Mouse (Mus musculus): ENCODE results near the gene Tln1. TPM values are rescaled to one million over a fixed set of nuclear protein-coding genes. Genes with fewer than 3 reads are reported as not detected.

The Tln1 gene
- polyA plus RNA-seq, 1 experiment, result 225 TPM

DNA sequence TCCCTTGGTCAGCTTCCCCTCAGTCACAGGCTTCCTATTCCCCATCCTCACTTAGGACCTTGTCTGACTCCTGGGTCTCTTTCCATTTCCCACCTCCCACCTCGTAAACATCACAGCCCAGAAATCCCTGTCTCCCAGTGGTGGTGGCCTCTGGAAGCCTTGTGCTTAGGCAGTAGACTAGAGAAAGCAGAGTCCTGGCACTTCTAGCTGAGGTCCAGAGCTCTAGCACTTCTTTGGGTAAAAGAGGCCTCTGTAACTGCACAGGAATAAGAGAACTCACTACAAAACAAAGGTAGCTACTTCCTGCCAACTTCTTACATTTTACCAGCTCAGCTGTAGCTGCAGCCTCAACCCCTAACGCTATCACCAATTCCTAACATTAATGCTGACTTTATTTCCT is 1.5 kb downstream of the Tln1 start:
- Histone ChIP-seq H3K4me3 (ENCODE audit: control insufficient read depth, insufficient read depth, low read length) (peak overlapping the region; percentile 56), H3K36me3 (ENCODE audit: control insufficient read depth, insufficient read depth, low read length) (peaks cover 13% of the 10 kb centered on the region), H3K27me3 (ENCODE audit: control insufficient read depth, insufficient read depth, low read length) (no peaks in the 10 kb centered on the region), H3K27ac (ENCODE audit: control insufficient read depth, insufficient read depth, low read length) (peak overlapping the region; percentile 93), H3K4me1 (replicated peaks; ENCODE audit: control insufficient read depth, insufficient read depth, low read length) (peaks cover 38% of the 10 kb centered on the region)
- peak; percentile 18 for DNase-seq
- TF ChIP-seq CTCF (IDR thresholded peaks at IDR 0.05; ENCODE audit: borderline replicate concordance, control insufficient read depth, extremely low read depth, insufficient read depth, low read length, poor library complexity) (no peak), POLR2A (IDR thresholded peaks at IDR 0.05; ENCODE audit: control insufficient read depth, extremely low read depth, insufficient read depth, low read length, poor library complexity) (no peak)
- WGBS, result 2% methylated on average over 2 of the region's 2 CpGs

DNA sequence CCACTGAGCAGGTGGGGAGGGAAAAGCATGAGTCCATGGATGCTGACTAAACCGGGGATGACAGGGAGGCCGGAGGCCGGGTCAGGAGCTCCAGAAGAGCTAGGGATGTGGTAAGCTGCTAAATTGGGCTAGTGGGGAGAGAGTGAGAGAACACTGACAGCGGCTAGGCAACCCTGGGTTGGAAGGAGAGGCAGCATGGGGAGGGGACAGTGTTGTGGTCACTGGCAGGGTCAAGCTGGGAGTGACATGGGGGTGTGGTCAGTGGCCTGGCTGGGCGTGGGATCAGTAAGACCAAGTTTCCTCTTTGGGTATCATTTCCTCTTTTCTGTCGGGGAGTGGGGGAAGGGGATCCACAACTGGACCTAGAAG is 2.3 kb downstream of the Tln1 start:
- no peaks in the 10 kb centered on the region for H3K27me3 ChIP-seq (ENCODE audit: control insufficient read depth, insufficient read depth, low read length)
- H3K27ac ChIP-seq (ENCODE audit: control insufficient read depth, insufficient read depth, low read length), result no peak overlapping the region
- H3K36me3 ChIP-seq (ENCODE audit: control insufficient read depth, insufficient read depth, low read length), result peaks cover 14% of the 10 kb centered on the region
- H3K4me1 ChIP-seq (replicated peaks; ENCODE audit: control insufficient read depth, insufficient read depth, low read length), result peaks cover 38% of the 10 kb centered on the region
- H3K4me3 ChIP-seq (ENCODE audit: control insufficient read depth, insufficient read depth, low read length), result peak overlapping the region; percentile 33
- DNase-seq, result peak; percentile 22
- WGBS, result 8% methylated on average over 6 of the region's 6 CpGs
- TF ChIP-seq POLR2A (IDR thresholded peaks at IDR 0.05; ENCODE audit: control insufficient read depth, extremely low read depth, insufficient read depth, low read length, poor library complexity) (no peak), CTCF (IDR thresholded peaks at IDR 0.05; ENCODE audit: borderline replicate concordance, control insufficient read depth, extremely low read depth, insufficient read depth, low read length, poor library complexity) (no peak)

DNA sequence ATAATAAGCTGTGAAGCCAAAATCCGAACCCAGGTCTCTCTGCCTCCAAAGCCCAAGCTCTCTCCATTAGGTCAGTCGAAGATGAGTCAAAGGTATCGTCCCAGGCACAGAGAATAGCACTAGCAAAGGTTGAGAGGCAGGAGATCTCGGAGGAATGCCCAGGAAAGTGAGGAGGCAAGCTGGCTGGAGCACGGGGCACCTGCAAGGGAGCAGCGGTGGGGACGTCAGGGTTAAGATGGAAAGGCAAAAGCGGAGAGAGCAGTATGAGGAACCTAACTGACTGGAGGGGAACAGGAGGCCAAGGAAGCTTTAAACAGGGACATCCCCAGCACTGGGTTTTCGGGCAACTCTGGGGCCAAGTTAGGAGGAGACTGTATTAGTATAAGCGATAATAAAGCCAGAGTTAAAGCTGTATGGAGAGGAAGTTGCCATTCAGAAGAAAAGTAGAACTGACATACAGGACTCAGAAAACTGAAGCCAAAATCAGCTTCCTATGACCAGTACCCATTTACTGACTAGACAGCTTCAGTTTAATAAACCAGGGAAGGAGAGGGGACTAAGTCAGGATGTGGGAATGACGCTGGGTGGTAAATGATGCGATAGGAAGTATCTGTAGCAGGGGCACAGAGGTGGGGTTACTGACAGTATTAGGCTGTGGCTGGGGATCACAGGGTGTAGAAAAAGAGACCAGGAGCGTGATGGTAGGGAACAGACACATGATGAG is 2.8 kb downstream of the Tln1 start:
- peaks cover 38% of the 10 kb centered on the region for H3K4me1 ChIP-seq (replicated peaks; ENCODE audit: control insufficient read depth, insufficient read depth, low read length)
- H3K36me3 ChIP-seq (ENCODE audit: control insufficient read depth, insufficient read depth, low read length), result peaks cover 18% of the 10 kb centered on the region
- peak overlapping the region; percentile 33 for H3K4me3 ChIP-seq (ENCODE audit: control insufficient read depth, insufficient read depth, low read length)
- 0 out of 2 replicates have a peak overlapping the region, but pooled peaks have one; percentile 5 for H3K27ac ChIP-seq (ENCODE audit: control insufficient read depth, insufficient read depth, low read length)
- 27% methylated on average over 13 of the region's 13 CpGs for WGBS
- TF ChIP-seq CTCF (IDR thresholded peaks at IDR 0.05; ENCODE audit: borderline replicate concordance, control insufficient read depth, extremely low read depth, insufficient read depth, low read length, poor library complexity) (no peak), POLR2A (IDR thresholded peaks at IDR 0.05; ENCODE audit: control insufficient read depth, extremely low read depth, insufficient read depth, low read length, poor library complexity) (no peak)
- DNase-seq, result peak; percentile 13
- H3K27me3 ChIP-seq (ENCODE audit: control insufficient read depth, insufficient read depth, low read length), result no peaks in the 10 kb centered on the region

DNA sequence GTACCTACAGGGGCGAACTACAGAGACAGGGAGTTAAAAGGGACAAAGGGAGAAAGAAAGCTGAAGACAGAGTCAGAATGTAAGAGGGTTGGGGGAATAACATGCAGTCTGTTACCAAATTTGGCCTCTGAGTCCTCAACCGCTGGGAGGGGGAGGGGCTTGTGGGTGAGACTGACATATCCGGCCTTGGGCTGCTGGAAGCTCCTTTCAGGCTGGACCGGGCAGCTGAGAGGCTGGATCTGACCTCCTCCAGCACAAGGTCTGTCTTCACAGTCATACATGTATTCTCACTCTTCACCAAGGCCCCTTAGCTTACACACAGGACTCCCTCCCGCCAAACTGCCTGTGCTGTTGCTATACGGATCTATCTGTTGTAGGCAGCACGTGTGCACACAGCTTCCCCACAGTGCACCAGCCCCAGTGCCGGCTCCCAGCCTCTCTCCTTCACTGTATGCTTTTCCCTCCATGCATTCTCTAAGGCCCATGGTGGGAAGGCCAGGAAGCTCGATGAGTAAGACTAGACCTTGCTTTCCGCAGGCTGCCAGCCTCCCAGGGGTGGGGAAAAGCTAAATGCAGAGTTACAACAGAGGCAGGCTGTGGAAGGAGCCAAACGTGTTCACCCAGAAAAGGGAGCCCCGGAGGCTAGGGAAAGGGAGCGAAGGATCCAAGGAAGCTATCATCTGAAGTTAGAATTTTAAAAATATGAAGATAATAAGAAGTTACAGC is 3.7 kb downstream of the Tln1 start:
- H3K4me3 ChIP-seq (ENCODE audit: control insufficient read depth, insufficient read depth, low read length), result peak overlapping the region; percentile 15
- WGBS, result 7% methylated on average over 13 of the region's 13 CpGs
- peaks cover 38% of the 10 kb centered on the region for H3K4me1 ChIP-seq (replicated peaks; ENCODE audit: control insufficient read depth, insufficient read depth, low read length)
- no peak for TF ChIP-seq POLR2A (IDR thresholded peaks at IDR 0.05; ENCODE audit: control insufficient read depth, extremely low read depth, insufficient read depth, low read length, poor library complexity)
- TF ChIP-seq CTCF (IDR thresholded peaks at IDR 0.05; ENCODE audit: borderline replicate concordance, control insufficient read depth, extremely low read depth, insufficient read depth, low read length, poor library complexity), result no peak
- no peaks in the 10 kb centered on the region for H3K27me3 ChIP-seq (ENCODE audit: control insufficient read depth, insufficient read depth, low read length)
- H3K36me3 ChIP-seq (ENCODE audit: control insufficient read depth, insufficient read depth, low read length), result peaks cover 27% of the 10 kb centered on the region
- DNase-seq, result peak; percentile 78
- H3K27ac ChIP-seq (ENCODE audit: control insufficient read depth, insufficient read depth, low read length), result no peak overlapping the region

DNA sequence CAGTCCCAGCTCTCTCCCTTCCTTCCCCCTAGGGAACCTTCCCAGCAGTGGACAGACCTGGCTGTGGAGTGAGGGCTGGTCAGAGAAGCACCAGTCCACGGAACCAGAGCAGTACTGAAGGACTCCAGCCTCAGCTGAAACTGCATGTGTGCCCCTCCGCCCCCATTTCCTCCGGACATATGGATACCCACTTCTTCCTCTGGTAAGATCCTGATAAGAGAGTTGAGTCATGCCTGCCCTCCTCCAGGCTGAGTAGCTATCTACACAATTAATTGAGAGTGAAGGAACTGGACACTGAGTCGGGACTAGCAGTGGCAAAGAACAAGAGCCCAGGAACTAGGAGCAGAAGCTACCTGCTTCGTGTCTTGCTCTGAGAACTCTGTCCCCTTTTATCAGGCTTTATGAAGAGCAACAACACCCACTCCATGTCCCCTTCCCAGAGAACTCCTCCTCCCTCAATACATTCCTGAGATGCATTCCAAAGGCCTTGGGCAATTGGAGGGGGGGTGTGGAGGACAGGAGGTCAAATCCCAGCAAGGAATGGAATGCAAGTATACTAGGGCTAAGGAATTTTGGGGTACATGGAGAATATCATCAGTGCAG is 4.4 kb downstream of the Tln1 start:
- Histone ChIP-seq H3K36me3 (ENCODE audit: control insufficient read depth, insufficient read depth, low read length) (peaks cover 34% of the 10 kb centered on the region), H3K4me1 (replicated peaks; ENCODE audit: control insufficient read depth, insufficient read depth, low read length) (peaks cover 35% of the 10 kb centered on the region)
- no peak for DNase-seq

DNA sequence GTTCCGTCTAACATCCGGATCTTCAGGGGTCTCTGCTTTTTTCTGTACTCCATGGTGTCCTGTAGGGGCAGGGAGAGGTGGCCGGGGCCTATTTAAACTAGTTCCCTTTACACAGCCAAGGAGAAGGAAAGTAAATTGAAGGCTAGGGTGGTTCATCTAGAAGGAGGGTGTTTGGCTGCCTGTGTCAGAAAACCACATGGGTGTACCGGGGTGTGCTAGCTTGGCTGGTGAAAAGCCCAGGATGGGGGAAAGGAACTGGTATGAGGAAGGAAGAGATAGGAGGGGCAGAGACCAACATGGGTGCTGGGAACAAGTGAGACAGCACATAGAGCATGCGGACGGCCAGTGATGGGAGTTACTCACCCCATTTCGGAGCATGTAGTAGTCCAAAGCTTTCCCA is 6.6 kb downstream of the Tln1 start:
- TF ChIP-seq CTCF (IDR thresholded peaks at IDR 0.05; ENCODE audit: borderline replicate concordance, control insufficient read depth, extremely low read depth, insufficient read depth, low read length, poor library complexity) (no peak), POLR2A (IDR thresholded peaks at IDR 0.05; ENCODE audit: control insufficient read depth, extremely low read depth, insufficient read depth, low read length, poor library complexity) (no peak)
- Histone ChIP-seq H3K4me3 (ENCODE audit: control insufficient read depth, insufficient read depth, low read length) (no peak overlapping the region), H3K36me3 (ENCODE audit: control insufficient read depth, insufficient read depth, low read length) (peaks cover 56% of the 10 kb centered on the region), H3K27ac (ENCODE audit: control insufficient read depth, insufficient read depth, low read length) (no peak overlapping the region), H3K27me3 (ENCODE audit: control insufficient read depth, insufficient read depth, low read length) (no peaks in the 10 kb centered on the region), H3K4me1 (replicated peaks; ENCODE audit: control insufficient read depth, insufficient read depth, low read length) (peaks cover 31% of the 10 kb centered on the region)
- no peak for DNase-seq
- 83% methylated on average over 7 of the region's 7 CpGs for WGBS

More for the DNA sequence above, 4.4 kb downstream of the Tln1 start:
- Histone ChIP-seq H3K27ac (ENCODE audit: control insufficient read depth, insufficient read depth, low read length) (0 out of 2 replicates have a peak overlapping the region, but pooled peaks have one; percentile 7), H3K4me3 (ENCODE audit: control insufficient read depth, insufficient read depth, low read length) (no peak overlapping the region), H3K27me3 (ENCODE audit: control insufficient read depth, insufficient read depth, low read length) (no peaks in the 10 kb centered on the region)
- 25% methylated on average over 5 of the region's 5 CpGs for WGBS
- TF ChIP-seq POLR2A (IDR thresholded peaks at IDR 0.05; ENCODE audit: control insufficient read depth, extremely low read depth, insufficient read depth, low read length, poor library complexity) (no peak), CTCF (IDR thresholded peaks at IDR 0.05; ENCODE audit: borderline replicate concordance, control insufficient read depth, extremely low read depth, insufficient read depth, low read length, poor library complexity) (no peak)
